Mouse (Mus musculus): ENCODE results near the gene Efna3. TPM values are rescaled to one million over a fixed set of nuclear protein-coding genes. Genes with fewer than 3 reads are reported as not detected.

The Efna3 gene
- polyA plus RNA-seq, 1 experiment, result 0.44 TPM

DNA sequence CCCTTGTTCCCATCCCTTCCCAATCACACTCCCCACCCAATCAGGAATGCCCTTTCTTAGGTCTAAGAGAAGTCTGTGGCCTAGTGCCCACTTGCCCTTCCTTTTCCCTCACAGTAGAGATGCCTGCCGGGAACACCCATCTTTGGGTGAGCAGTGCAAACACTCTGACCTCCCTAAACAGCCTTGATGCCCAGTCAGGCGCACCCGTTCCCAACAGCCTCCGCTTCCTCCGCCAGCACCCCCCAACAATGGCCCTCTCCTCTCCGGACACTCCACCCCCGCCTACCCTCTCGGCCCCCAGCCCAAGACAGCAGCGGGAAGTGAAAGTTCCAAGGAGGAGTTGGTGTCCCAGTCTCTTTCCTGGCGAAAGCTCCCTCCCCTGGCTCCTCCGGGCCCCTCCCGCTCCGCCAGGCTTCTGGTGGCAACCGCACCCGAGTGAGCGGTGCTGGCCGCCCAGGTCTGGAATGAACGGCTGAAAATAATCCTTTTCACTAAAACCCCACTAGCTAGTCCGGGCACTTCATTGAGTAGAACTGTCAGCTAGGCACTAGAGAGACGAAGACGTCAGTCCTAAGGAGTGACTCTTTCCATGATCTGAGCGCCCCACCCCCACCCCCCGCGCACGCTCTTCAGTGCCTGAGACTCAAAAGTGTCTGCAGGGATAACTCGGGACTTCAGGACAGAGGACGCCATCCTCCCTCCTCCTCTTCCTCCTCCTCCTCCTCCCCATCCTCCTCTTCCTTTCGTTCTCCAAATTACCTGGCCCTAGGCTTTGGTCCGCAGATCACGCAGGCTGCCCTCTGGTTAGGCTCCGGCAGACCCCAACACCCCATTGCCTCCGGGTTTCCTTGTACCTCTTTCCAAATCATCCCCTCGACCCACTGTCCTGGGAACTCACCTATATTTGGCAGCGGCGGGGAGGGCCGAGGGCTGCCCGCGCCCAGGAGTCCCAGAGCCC is 26.4 kb upstream of the Efna3 start:
- peak overlapping the region; percentile 97 for H3K27ac ChIP-seq (replicated peaks; ENCODE audit: low read depth, low read length)
- peaks cover 7% of the 10 kb centered on the region; the same call in 1 of the 2 replicates for H3K4me1 ChIP-seq (ENCODE audit: control insufficient read depth, insufficient read depth, insufficient read length, low read length)
- peak overlapping the region; percentile 81 for H3K4me3 ChIP-seq (ENCODE audit: insufficient read depth, low read depth, low read length)

GRCm38 (mm10) chr3:89347916-89348315 is 25.2 kb upstream of the Efna3 start:
- peak overlapping the region; percentile 81 for H3K4me3 ChIP-seq (ENCODE audit: insufficient read depth, low read depth, low read length)
- H3K4me1 ChIP-seq (ENCODE audit: control insufficient read depth, insufficient read depth, insufficient read length, low read length), result peaks cover 7% of the 10 kb centered on the region; the same call in 1 of the 2 replicates
- H3K27ac ChIP-seq (replicated peaks; ENCODE audit: low read depth, low read length), result peak overlapping the region; percentile 97

- Histone ChIP-seq H3K4me3 (ENCODE audit: insufficient read depth, low read depth, low read length) (peak overlapping the region; percentile 25; the same call in 1 of the 2 replicates), H3K27ac (replicated peaks; ENCODE audit: low read depth, low read length) (peak overlapping the region; percentile 97), H3K4me1 (ENCODE audit: control insufficient read depth, insufficient read depth, insufficient read length, low read length) (peaks cover 7% of the 10 kb centered on the region; the same call in 1 of the 2 replicates)
These were observed 24.2 kb upstream of the Efna3 start for GRCm38 (mm10) chr3:89346815-89347540.

- no peak overlapping the region for H3K4me3 ChIP-seq (ENCODE audit: insufficient read depth, low read depth, low read length)
- no peak overlapping the region for H3K27ac ChIP-seq (replicated peaks; ENCODE audit: low read depth, low read length)
- H3K4me1 ChIP-seq (ENCODE audit: control insufficient read depth, insufficient read depth, insufficient read length, low read length), result peaks cover 7% of the 10 kb centered on the region; the same call in 1 of the 2 replicates
These were observed 20.5 kb upstream of the Efna3 start for GRCm38 (mm10) chr3:89343279-89343678.

- Histone ChIP-seq H3K4me1 (ENCODE audit: control insufficient read depth, insufficient read depth, insufficient read length, low read length) (peaks cover 2% of the 10 kb centered on the region; the same call in 1 of the 2 replicates), H3K27ac (replicated peaks; ENCODE audit: low read depth, low read length) (no peak overlapping the region)
These were observed 19.0 kb upstream of the Efna3 start for GRCm38 (mm10) chr3:89341794-89342193.

DNA sequence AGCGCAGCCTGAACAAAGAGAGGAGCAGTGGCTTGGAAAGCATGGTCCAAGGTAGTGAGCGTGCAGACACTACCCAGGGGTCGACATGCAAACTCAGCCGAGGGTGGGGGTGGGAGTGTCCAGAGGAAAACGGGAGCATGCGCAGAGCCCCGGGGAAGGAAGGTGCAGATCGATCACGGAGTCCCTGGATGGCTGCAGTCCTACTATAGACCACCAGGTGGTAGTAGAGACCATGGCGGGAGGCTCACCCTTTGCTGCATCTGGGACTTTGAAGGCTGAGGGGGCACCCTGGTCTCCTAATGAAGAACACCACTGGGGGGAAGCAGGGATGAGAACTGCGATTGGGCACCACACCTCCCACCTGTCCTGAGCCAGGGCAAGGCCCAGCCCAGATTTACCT is 17.7 kb upstream of the Efna3 start:
- no peak overlapping the region for H3K27ac ChIP-seq (replicated peaks; ENCODE audit: low read depth, low read length)
- no peak overlapping the region for H3K4me3 ChIP-seq (ENCODE audit: insufficient read depth, low read depth, low read length)
- no peaks in the 10 kb centered on the region for H3K4me1 ChIP-seq (ENCODE audit: control insufficient read depth, insufficient read depth, insufficient read length, low read length)

More at GRCm38 (mm10) chr3:89341794-89342193, 19.0 kb upstream of the Efna3 start:
- H3K4me3 ChIP-seq (ENCODE audit: insufficient read depth, low read depth, low read length), result no peak overlapping the region

DNA sequence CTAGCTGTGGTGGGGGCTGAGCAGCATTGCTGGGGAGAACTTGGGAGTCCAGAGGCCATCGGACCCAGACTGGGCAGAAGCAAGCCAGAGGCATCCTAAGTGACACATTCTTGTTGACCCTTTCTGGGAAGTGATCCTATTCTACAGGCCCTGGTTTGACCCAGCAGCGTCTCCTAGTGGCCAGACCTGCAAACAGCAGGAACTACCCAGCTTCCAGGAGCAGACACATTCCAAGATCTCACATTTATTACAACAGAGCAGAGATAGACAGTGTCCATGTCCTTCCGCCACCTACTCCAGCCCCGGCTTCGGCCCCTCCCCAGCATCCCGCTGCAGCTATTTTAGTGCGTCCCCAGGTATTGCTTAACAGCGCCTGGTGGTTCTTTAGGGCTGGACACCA is 16.7 kb upstream of the Efna3 start:
- H3K4me1 ChIP-seq (ENCODE audit: control insufficient read depth, insufficient read depth, insufficient read length, low read length), result no peaks in the 10 kb centered on the region
- no peak overlapping the region for H3K27ac ChIP-seq (replicated peaks; ENCODE audit: low read depth, low read length)
- no peak overlapping the region for H3K4me3 ChIP-seq (ENCODE audit: insufficient read depth, low read depth, low read length)

DNA sequence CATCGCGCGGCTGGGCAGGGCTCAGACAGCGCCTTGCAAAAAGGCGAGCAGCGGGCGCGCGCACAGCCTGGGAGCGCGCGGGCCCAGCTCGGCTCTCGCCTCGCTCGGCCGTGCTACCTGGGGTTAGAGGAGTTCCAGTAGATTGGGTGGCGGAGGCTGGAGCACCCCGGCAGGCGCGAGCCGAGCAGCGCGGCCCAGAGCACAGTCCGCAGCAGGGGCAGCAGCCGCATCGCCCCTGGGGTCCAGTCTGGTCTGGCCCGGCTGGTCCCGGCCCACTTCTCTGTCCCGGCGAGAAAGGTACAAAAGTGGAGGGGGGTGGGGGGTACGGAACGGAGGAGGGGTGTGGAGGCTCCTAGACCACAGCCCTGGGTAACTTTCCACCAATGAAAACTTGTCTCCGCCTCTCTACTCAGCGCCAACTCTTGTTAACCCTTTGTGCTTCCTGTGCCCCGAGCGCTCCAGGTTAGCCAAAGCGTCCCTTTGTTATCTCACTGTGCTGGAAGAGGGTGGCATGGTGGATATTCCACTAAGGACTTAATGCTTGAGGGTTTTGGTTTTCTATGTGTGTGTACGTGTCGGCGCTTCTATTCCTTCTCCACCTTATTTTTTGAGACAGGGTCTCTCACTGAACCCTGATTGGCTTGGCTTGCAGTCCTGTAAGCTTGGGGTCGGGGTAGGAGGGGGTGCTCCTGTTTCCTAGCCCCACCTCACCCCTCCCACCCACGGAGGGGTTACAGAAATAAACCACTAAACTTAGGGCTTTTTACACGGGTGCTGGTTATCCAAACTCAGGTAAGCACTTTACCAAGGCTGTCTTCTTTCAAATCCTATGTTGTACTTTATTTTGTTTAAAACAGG is 15.2 kb upstream of the Efna3 start, which contains the start of gene Efna4:
Efna4 (minus strand) TSS at position 308 of the 858 bp plus-strand sequence.
- no peak within 1 kb of the TSS for H3K27ac ChIP-seq (replicated peaks; ENCODE audit: low read depth, low read length)
- H3K4me1 ChIP-seq (ENCODE audit: control insufficient read depth, insufficient read depth, insufficient read length, low read length), result no peaks in the 10 kb centered on the region
- H3K4me3 ChIP-seq (ENCODE audit: insufficient read depth, low read depth, low read length), result peak within 1 kb of the TSS; percentile 64

DNA sequence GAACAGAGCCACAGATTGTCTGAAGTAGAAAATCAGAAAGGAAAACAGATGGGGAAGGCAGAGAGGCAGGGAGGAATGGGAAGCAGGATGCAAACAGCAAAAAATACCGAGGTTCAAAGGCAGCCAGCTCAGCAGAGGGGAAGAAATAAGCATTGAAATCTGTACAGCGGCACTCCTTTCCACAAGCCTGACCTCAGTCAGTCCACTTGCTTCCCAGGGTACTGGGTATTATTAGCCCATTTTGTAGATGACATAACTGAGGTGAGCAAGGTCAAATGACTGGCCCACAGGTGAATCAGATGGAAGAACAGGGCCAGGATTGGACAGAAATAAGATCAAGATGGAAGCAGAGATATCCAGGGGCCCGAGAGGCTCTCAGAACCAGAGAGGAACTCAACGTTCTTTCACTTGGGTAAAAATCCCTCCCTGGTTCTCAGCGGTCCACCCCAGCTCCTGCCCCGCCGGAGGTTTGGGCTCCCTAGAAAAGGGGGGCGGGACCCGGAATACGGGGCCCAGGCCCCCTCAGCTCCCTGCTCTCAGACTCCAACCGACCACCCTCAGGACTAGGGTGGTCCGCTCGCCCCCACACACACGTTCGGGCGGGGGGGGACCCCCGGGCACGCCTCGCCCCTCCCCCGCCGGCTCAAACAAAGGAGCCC is 14.4 kb upstream of the Efna3 start:
- Histone ChIP-seq H3K27ac (replicated peaks; ENCODE audit: low read depth, low read length) (no peak overlapping the region), H3K4me1 (ENCODE audit: control insufficient read depth, insufficient read depth, insufficient read length, low read length) (no peaks in the 10 kb centered on the region), H3K4me3 (ENCODE audit: insufficient read depth, low read depth, low read length) (peak overlapping the region; percentile 64)

DNA sequence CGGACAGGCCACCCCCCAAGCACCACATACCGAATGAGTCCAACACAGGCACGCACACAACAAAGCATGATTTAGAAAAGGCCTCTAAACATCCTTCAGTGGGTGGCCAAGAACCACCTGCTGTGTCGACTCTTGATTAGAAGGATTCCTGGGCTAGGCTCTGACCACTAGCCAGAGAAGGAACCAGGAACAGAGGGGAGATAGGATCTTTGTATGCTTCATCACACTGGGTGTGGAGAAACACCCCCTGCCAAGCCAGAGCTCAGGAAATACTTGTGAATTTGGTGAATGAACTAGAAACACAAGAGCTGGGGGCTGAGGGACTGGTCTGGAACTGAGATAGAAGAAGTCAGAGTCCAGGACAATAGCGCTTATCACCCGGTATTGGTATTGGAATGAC is 13.8 kb upstream of the Efna3 start:
- no peak overlapping the region for H3K27ac ChIP-seq (replicated peaks; ENCODE audit: low read depth, low read length)
- no peaks in the 10 kb centered on the region for H3K4me1 ChIP-seq (ENCODE audit: control insufficient read depth, insufficient read depth, insufficient read length, low read length)
- H3K4me3 ChIP-seq (ENCODE audit: insufficient read depth, low read depth, low read length), result peak overlapping the region; percentile 64; the same call in 1 of the 2 replicates

- Histone ChIP-seq H3K27ac (replicated peaks; ENCODE audit: low read depth, low read length) (no peak overlapping the region), H3K4me3 (ENCODE audit: insufficient read depth, low read depth, low read length) (no peak overlapping the region), H3K4me1 (ENCODE audit: control insufficient read depth, insufficient read depth, insufficient read length, low read length) (no peaks in the 10 kb centered on the region)
These were observed 10.3 kb upstream of the Efna3 start for GRCm38 (mm10) chr3:89333053-89333452.

GRCm38 (mm10) chr3:89332476-89332875 is 9.7 kb upstream of the Efna3 start:
- H3K27ac ChIP-seq (replicated peaks; ENCODE audit: low read depth, low read length), result no peak overlapping the region
- no peak overlapping the region for H3K4me3 ChIP-seq (ENCODE audit: insufficient read depth, low read depth, low read length)
- H3K4me1 ChIP-seq (ENCODE audit: control insufficient read depth, insufficient read depth, insufficient read length, low read length), result no peaks in the 10 kb centered on the region

GRCm38 (mm10) chr3:89332013-89332412 is 9.2 kb upstream of the Efna3 start:
- Histone ChIP-seq H3K4me1 (ENCODE audit: control insufficient read depth, insufficient read depth, insufficient read length, low read length) (no peaks in the 10 kb centered on the region), H3K4me3 (ENCODE audit: insufficient read depth, low read depth, low read length) (no peak overlapping the region), H3K27ac (replicated peaks; ENCODE audit: low read depth, low read length) (no peak overlapping the region)

DNA sequence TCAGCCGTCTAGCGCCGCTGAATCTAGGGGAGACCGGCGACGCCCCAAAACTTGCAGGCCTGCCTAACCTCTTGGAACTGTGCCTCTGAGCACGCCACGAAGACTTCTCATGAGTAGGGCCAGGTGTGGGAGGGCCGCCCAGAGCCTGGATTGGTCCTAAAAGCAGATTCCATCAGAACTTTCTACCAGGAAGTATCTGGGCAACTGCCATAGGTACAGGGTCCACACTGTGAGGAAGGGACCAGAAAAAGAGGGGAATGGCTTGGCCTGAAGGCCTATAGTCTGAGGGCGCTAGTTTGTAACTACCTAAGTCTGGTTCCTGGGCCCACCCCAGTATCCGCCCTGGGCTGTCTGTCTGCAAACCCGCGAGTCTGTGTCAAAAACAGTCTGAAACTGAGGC is 8.8 kb upstream of the Efna3 start:
- no peak overlapping the region for H3K27ac ChIP-seq (replicated peaks; ENCODE audit: low read depth, low read length)
- H3K4me3 ChIP-seq (ENCODE audit: insufficient read depth, low read depth, low read length), result no peak overlapping the region

More for the DNA sequence above, 8.8 kb upstream of the Efna3 start:
- no peaks in the 10 kb centered on the region for H3K4me1 ChIP-seq (ENCODE audit: control insufficient read depth, insufficient read depth, insufficient read length, low read length)
